Mouse (Mus musculus) CD4-positive, CD25-positive, alpha-beta regulatory T cell, adult 4 months (primary cell): Measurements from ENCODE around the gene Gpr68. TPM values are rescaled to one million over a fixed set of nuclear protein-coding genes. Genes with fewer than 3 reads are reported as not detected.

Experiments used
- ATAC-seq: one replicate; pipeline ENCODE4 v1.8.0; 2017
- polyA plus RNA-seq, 2 experiments: library from polyadenylated mRNA; unstranded; fragments of 100-300 nt; shearing (Covaris generic); gene quantifications; one replicate each; pipeline ENCODE4 v1.2.1; 2017

The Gpr68 gene
- polyA plus RNA-seq, 2 experiments from 2014 or later = 51.7 to 101 TPM

GRCm38 (mm10) chr12:100910731-100911130, 2.7 kb upstream of the Gpr68 start:
- no peak for ATAC-seq

DNA sequence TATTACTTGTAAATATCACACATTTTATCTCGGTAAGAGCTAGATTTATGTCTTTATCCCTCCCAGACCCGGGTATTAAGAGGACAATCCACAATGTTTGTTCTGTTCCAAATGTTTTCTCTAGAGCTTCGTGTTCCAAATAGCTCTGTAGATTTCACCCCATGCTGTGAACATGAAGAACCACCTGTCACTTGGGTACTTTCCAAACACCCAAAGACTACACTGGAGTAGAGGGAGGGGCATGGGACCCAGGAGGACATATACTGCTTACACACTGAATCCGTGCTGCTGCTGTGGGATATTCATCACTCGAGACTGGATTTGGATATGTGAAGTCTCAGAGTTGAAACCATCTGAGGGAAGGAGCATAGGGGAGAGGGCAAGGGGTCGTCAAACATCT, 1.8 kb upstream of the Gpr68 start:
- ATAC-seq = no peak

DNA sequence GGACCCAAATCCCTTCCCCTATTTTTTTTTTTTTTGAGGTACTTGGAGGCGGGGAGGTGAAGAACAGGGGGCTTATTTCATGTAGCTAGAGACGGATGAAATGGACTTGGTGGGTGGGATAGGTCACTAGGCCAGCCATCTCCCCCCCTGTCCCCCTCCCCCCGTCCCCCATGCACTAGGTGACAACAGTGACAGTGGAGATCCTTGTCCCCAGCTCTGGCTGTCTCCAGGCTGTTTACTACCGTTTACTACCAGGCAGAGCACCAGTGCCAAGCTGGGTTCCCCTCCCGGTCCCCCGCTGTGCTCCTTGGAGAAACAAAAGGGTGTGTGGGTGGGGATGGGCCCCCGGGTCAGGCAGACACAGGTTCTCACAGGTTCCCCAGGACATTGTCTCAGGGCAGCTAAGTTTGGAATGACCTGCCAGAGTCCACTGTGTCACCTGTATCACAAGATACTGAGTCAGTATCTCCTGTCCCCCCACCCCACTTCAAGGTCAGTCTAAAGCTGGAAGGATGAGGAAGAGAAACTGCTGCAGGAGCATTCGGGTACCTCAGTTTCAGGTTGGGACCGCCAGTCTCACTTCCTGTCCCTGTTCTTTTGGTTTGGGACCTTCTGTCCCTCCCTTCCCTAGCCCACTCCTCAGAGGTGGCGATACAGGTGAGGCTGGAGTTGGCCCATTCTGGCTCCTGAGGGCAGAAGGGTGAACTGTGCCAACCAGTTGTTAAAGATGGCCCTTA, 468 bp upstream of the Gpr68 start:
- no peak for ATAC-seq

DNA sequence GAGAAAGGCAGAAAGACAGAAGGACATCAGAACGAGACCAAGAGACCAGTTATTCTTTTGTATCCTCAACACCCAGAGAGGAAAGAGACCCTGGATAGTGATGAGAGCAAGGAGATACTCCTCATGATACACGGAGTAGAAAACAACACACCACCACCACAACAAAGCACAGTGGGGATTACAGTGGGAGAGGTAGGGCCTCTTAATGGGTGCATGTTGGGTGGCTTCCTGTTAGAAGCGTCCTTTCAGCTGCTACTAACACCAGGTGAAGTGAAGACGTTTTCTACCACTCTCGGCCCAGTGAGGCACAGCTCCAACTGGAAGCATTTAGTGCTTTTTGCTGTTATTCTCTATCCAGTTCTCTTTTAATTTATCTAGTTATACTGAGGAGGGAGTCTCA, 1.1 kb downstream of the Gpr68 start:
- peak; percentile 18 for ATAC-seq

GRCm38 (mm10) chr12:100903761-100904160, 4.2 kb downstream of the Gpr68 start:
- ATAC-seq = peak; percentile 85

DNA sequence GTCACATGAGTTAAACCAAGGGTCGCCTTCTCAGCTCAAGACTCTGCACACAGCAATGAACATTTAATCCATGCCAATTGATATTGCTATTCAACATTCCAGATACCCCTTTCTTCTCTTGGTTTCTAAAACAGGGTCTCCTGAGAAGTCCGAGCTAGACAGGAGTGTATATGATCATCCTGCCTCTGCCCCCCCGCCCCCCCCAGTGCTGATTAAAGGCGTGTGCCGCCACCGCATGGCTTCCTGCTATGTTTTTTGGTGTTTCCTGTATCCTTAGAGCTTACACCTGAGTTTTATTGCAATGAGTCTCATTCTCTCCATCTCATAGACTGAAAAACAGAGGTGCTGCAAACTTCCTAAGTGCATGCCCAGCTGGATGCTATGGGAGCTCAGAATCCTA, 6.6 kb downstream of the Gpr68 start:
- ATAC-seq = peak; percentile 21

DNA sequence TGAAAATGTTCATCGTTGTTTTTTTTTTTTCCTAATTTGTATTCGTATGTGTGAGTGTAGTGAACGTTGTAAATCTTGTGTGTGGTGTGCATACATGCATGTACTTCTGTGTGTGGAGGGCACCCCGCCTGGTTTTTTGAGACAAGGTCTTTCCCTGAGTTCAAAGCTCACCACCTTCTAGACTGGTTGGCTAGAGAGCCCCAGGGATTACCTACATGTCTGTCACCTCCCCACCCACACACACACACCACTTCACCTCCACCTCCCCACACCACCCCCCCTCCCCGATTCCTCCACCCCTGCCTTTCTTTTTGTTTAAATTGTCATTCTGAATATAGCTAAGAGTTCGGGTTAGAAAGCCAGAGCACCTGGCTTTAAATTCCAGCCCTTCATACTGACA, 7.1 kb downstream of the Gpr68 start:
- ATAC-seq = no peak

- no peak for ATAC-seq
These were observed 8.8 kb downstream of the Gpr68 start for GRCm38 (mm10) chr12:100899111-100899640.

DNA sequence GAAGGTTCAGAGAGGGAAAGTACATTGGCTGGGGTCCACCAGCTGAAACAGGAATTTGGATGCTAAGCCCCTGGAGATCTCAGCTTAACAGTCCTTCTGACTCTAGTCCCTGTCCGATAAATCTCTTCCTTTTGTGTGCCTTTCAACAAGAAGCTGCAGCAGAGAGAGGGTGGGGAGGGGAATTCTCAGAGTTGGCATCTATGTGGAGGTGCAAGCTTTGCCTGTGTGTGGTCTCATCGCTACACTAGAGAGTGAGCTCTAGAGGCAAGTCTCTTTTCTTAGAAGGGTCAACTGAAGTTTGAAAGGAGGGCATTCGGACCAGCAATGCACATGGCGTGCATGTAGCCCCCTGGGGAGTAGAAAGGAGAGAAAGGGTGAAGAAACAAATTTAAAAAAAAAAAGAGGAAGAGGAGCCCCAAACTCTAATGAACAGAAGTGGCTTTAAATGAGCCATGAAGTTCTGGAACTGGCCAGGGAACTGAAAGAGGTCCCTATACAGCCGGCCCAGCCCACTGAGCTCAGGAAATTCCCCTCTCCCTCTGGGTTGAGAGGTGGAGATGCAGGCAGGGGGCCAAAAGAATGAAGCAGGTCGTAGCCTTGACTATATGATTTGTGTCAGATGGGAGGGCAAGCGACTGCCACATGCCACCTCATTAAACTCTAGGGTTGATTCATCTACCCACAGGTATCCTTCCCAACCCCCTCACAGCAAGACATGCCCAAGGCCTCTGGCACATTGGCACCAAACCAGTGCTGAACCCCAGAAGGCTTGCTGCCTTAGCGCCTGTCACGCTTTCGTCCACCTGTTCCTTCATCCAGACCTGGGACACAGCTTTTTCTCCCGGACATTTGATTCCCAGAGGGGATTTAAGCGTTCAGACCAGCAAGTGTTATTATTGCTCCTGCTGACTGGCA, 10.0 kb downstream of the Gpr68 start:
- ATAC-seq = no peak

GRCm38 (mm10) chr12:100896661-100897060, 11.3 kb downstream of the Gpr68 start:
- ATAC-seq = no peak

- ATAC-seq = peak; percentile 77
These were observed 12.5 kb downstream of the Gpr68 start for GRCm38 (mm10) chr12:100895504-100895903.

GRCm38 (mm10) chr12:100890548-100890947, 17.4 kb downstream of the Gpr68 start:
- ATAC-seq = peak; percentile 32

DNA sequence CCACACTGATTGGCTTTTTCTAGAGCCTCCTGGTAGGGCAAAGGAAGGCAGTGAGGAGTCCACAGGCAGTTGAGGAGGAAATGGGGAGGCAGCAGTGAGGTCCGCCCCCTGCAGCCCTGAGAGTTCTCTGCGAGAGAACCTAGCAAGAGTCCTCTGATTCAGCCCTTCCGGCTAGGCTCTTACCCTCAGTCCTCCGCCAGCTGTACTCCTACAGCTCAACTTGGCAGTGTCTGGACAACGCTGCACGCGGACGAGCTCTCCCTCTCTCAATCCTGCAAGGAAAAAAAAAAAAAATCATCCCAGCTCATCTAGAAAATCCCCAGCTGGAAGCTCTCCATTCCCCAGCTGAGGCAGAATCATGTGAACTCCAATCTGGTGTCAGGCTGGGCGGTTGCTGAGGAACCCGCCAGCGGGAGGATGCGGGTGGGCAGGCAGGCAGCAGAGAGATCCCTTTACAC, 20.2 kb downstream of the Gpr68 start:
- ATAC-seq = peak; percentile 69

DNA sequence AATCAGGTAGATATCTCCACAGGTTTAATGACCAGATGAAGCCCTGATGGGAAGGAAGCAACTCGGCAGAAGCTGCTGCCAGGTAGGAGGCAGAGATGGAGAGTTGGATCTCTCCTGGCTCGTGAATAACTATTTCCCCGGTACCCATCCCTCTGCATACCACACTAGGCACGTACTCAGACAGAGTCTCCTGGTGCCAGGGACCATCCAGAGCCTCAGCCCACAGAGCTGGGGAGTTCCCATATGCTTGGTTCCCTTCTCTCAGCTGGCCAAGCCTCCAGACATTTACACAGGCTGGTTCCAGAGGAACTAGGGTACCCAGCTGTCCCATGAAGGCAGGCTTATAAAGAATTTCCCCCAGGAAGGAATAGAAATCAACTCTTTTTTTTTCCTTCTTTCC, 21.1 kb downstream of the Gpr68 start:
- no peak for ATAC-seq

DNA sequence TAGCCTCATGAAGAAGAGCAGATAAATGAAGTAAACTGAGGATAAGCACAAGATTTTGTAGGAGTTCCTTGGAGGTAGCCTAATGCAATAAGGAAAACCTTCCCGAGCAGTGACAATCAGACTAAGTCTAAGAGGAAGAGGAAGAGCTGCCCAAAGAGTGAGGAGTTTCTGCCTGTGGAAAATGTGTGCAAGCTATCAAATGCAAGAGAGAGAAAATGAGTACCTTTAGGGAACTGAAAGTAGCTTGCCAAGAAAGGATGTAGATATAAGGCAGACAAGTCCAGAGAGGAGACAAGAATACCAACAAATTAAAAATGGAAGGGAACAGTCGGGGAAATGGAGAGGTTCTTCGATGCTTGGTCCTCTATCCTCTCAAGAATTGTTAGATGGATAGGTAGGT, 22.4 kb downstream of the Gpr68 start:
- ATAC-seq = no peak

- peak; percentile 76 for ATAC-seq
These were observed 24.8 kb downstream of the Gpr68 start for GRCm38 (mm10) chr12:100883168-100883567.

GRCm38 (mm10) chr12:100878556-100878955, 29.4 kb downstream of the Gpr68 start:
- ATAC-seq = no peak

- no peak for ATAC-seq
These were observed 30.1 kb downstream of the Gpr68 start for GRCm38 (mm10) chr12:100877936-100878335.

- peak; percentile 60 for ATAC-seq
These were observed 32.0 kb downstream of the Gpr68 start for GRCm38 (mm10) chr12:100875960-100876359.

- no peak for ATAC-seq
These were observed 32.4 kb downstream of the Gpr68 start for GRCm38 (mm10) chr12:100875553-100875952.

DNA sequence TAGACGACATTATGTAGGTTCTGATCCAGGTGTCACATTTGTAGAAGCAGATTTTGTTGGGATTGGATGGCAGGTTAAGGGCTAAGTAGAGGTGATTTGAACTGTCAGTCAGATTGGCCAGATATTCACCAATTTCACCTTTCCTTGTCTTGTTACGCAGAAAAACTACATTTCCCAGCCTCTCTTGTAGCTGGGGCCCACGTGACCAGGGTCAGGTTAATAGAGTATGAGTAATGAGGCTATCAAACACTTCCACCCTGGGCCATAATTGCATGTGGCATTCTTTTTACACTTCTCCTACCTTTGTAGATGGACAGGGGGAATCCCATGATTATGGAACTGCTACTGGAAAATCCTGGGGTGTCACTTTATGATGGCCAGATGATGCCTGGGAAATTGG, 34.4 kb downstream of the Gpr68 start:
- no peak for ATAC-seq

GRCm38 (mm10) chr12:100871841-100872240, 36.2 kb downstream of the Gpr68 start:
- peak; percentile 46 for ATAC-seq

GRCm38 (mm10) chr12:100871234-100871633, 36.8 kb downstream of the Gpr68 start:
- ATAC-seq = peak; percentile 12
